Mouse (Mus musculus): ENCODE measurements around the gene Larp6. TPM values are rescaled to one million over a fixed set of nuclear protein-coding genes. Genes with fewer than 3 reads are reported as not detected.

Gene Larp6
- polyA plus RNA-seq, 1 experiment from 2014 or later: 5.9 TPM

- H3K4me1 ChIP-seq (ENCODE audit: control insufficient read depth, insufficient read depth, low read length): no peaks in the 10 kb centered on the region
- no peak for DNase-seq (ENCODE audit: low spot score)
- WGBS: 94% methylated on average over 5 of the region's 5 CpGs
- H3K4me2 ChIP-seq (ENCODE audit: low read length): no peak overlapping the region
- no peak for ATAC-seq
- H3K9me3 ChIP-seq (replicated peaks; ENCODE audit: control insufficient read depth, low read length): no peaks in the 10 kb centered on the region
- no peaks in the 10 kb centered on the region for H3K27me3 ChIP-seq (replicated peaks; ENCODE audit: control insufficient read depth, insufficient read depth, low read length)
- H3K4me3 ChIP-seq (ENCODE audit: low read depth, low read length): no peak overlapping the region
- no peak overlapping the region for H3K9ac ChIP-seq (ENCODE audit: low read length)
- no peaks in the 10 kb centered on the region for H3K36me3 ChIP-seq (ENCODE audit: control insufficient read depth, insufficient read depth, low read length)
- H3K27ac ChIP-seq (ENCODE audit: low read depth, low read length): no peak overlapping the region
Measured at GRCm38 (mm10) chr9:60747672-60748071, 34.9 kb downstream of the Larp6 start.

- WGBS: 78% methylated on average over 2 of the region's 2 CpGs
- no peaks in the 10 kb centered on the region for H3K36me3 ChIP-seq (ENCODE audit: control insufficient read depth, insufficient read depth, low read length)
Measured at GRCm38 (mm10) chr9:60748191-60748590, 35.4 kb downstream of the Larp6 start.

GRCm38 (mm10) chr9:60749105-60749504, 36.3 kb downstream of the Larp6 start:
- WGBS: 94% methylated on average over 2 of the region's 2 CpGs
- H3K4me1 ChIP-seq (ENCODE audit: control insufficient read depth, insufficient read depth, low read length): no peaks in the 10 kb centered on the region
- no peak overlapping the region for H3K4me2 ChIP-seq (ENCODE audit: low read length)
- H3K36me3 ChIP-seq (ENCODE audit: control insufficient read depth, insufficient read depth, low read length): no peaks in the 10 kb centered on the region
- ATAC-seq: no peak
- no peaks in the 10 kb centered on the region for H3K9me3 ChIP-seq (replicated peaks; ENCODE audit: control insufficient read depth, low read length)
- H3K27ac ChIP-seq (ENCODE audit: low read depth, low read length): no peak overlapping the region
- H3K27me3 ChIP-seq (replicated peaks; ENCODE audit: control insufficient read depth, insufficient read depth, low read length): no peaks in the 10 kb centered on the region
- H3K4me3 ChIP-seq (ENCODE audit: low read depth, low read length): no peak overlapping the region
- H3K9ac ChIP-seq (ENCODE audit: low read length): no peak overlapping the region
- DNase-seq (ENCODE audit: low spot score): no peak

More at GRCm38 (mm10) chr9:60748191-60748590, 35.4 kb downstream of the Larp6 start:
- no peak overlapping the region for H3K4me3 ChIP-seq (ENCODE audit: low read depth, low read length)
- H3K9me3 ChIP-seq (replicated peaks; ENCODE audit: control insufficient read depth, low read length): no peaks in the 10 kb centered on the region
- no peak overlapping the region for H3K27ac ChIP-seq (ENCODE audit: low read depth, low read length)
- DNase-seq (ENCODE audit: low spot score) (no peak), ATAC-seq (no peak)
- no peak overlapping the region for H3K4me2 ChIP-seq (ENCODE audit: low read length)
- no peaks in the 10 kb centered on the region for H3K4me1 ChIP-seq (ENCODE audit: control insufficient read depth, insufficient read depth, low read length)
- H3K9ac ChIP-seq (ENCODE audit: low read length): no peak overlapping the region
- no peaks in the 10 kb centered on the region for H3K27me3 ChIP-seq (replicated peaks; ENCODE audit: control insufficient read depth, insufficient read depth, low read length)

GRCm38 (mm10) chr9:60751098-60751497, 38.3 kb downstream of the Larp6 start:
- no peak overlapping the region for H3K27ac ChIP-seq (ENCODE audit: low read depth, low read length)
- WGBS: 88% methylated on average over 5 of the region's 5 CpGs
- H3K36me3 ChIP-seq (ENCODE audit: control insufficient read depth, insufficient read depth, low read length): no peaks in the 10 kb centered on the region
- H3K27me3 ChIP-seq (replicated peaks; ENCODE audit: control insufficient read depth, insufficient read depth, low read length): no peaks in the 10 kb centered on the region
- no peak overlapping the region for H3K9ac ChIP-seq (ENCODE audit: low read length)
- no peaks in the 10 kb centered on the region for H3K9me3 ChIP-seq (replicated peaks; ENCODE audit: control insufficient read depth, low read length)
- no peak for ATAC-seq
- no peak overlapping the region for H3K4me2 ChIP-seq (ENCODE audit: low read length)
- DNase-seq (ENCODE audit: low spot score): no peak
- H3K4me3 ChIP-seq (ENCODE audit: low read depth, low read length): no peak overlapping the region
- no peaks in the 10 kb centered on the region for H3K4me1 ChIP-seq (ENCODE audit: control insufficient read depth, insufficient read depth, low read length)

DNA sequence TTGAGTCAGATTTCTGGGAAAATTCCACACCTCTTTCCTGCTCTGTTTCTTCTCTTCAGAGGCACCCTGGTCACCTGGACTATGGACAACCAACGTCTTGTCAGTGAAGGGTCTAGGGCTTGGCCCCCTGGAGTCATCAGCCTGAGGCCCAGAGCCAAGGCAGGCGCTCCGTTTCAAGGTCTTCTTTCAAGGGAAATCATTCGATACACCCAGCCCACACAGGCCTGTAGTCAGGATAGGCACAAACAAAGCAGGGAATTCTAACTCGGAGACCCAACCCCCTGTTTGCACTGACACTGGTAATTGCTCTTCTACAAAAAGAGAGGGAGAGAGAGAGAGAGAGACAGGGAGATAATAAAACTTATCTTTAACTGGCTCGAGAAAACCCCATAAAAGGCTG, 39.2 kb downstream of the Larp6 start:
- H3K9me3 ChIP-seq (replicated peaks; ENCODE audit: control insufficient read depth, low read length): no peaks in the 10 kb centered on the region
- H3K4me3 ChIP-seq (ENCODE audit: low read depth, low read length): no peak overlapping the region
- 71% methylated on average over 6 of the region's 6 CpGs for WGBS
- no peaks in the 10 kb centered on the region for H3K27me3 ChIP-seq (replicated peaks; ENCODE audit: control insufficient read depth, insufficient read depth, low read length)
- no peaks in the 10 kb centered on the region for H3K4me1 ChIP-seq (ENCODE audit: control insufficient read depth, insufficient read depth, low read length)
- H3K4me2 ChIP-seq (ENCODE audit: low read length): no peak overlapping the region
- no peak overlapping the region for H3K9ac ChIP-seq (ENCODE audit: low read length)
- DNase-seq (ENCODE audit: low spot score) (no peak), ATAC-seq (no peak)
- H3K36me3 ChIP-seq (ENCODE audit: control insufficient read depth, insufficient read depth, low read length): no peaks in the 10 kb centered on the region
- H3K27ac ChIP-seq (ENCODE audit: low read depth, low read length): no peak overlapping the region

DNA sequence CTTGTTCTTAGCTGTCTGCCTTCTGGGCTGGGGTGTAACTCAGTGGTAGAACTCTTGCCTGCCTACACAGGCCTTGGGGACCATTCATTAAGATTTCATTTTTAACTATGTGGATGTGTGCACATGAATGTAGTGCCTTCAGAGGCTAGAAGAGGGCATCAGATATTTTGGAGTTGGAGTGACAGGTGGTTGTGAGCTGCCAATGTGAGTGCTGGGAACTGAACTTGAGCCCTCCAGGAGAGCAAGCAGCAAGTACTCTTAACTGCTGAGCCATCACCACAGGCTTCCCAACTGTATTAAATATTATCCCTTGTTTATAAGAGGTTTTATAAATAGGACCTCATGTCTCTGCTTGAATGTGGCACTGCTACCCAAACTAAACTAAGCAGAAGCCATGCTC, 39.8 kb downstream of the Larp6 start:
- ATAC-seq: no peak
- Histone ChIP-seq H3K27ac (ENCODE audit: low read depth, low read length) (no peak overlapping the region), H3K4me2 (ENCODE audit: low read length) (no peak overlapping the region), H3K4me3 (ENCODE audit: low read depth, low read length) (no peak overlapping the region), H3K4me1 (ENCODE audit: control insufficient read depth, insufficient read depth, low read length) (no peaks in the 10 kb centered on the region), H3K9me3 (replicated peaks; ENCODE audit: control insufficient read depth, low read length) (no peaks in the 10 kb centered on the region), H3K9ac (ENCODE audit: low read length) (no peak overlapping the region), H3K36me3 (ENCODE audit: control insufficient read depth, insufficient read depth, low read length) (no peaks in the 10 kb centered on the region), H3K27me3 (replicated peaks; ENCODE audit: control insufficient read depth, insufficient read depth, low read length) (no peaks in the 10 kb centered on the region)
- no peak for DNase-seq (ENCODE audit: low spot score)

DNA sequence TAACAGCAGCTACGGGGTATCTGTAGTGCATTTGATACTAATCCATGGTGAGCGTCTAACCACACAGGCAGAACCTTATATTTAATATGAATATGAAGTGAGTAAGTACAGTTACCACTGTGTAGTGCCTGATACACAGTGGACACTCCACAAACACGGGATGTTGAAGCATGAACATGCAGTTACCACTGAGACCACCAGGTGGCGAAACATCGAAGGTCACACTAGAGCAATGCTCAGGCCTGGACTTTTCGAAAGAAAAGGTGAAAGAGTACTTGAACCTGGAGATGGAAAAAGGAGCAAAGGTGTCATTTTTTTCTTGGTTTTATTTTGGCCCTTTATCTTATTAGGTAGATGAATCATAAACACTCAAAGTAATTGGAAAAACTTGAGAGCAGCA, 43.5 kb downstream of the Larp6 start:
- Histone ChIP-seq H3K27me3 (replicated peaks; ENCODE audit: control insufficient read depth, insufficient read depth, low read length) (no peaks in the 10 kb centered on the region), H3K9ac (ENCODE audit: low read length) (no peak overlapping the region), H3K4me1 (ENCODE audit: control insufficient read depth, insufficient read depth, low read length) (no peaks in the 10 kb centered on the region), H3K27ac (ENCODE audit: low read depth, low read length) (no peak overlapping the region), H3K9me3 (replicated peaks; ENCODE audit: control insufficient read depth, low read length) (no peaks in the 10 kb centered on the region), H3K4me3 (ENCODE audit: low read depth, low read length) (no peak overlapping the region), H3K36me3 (ENCODE audit: control insufficient read depth, insufficient read depth, low read length) (no peaks in the 10 kb centered on the region), H3K4me2 (ENCODE audit: low read length) (no peak overlapping the region)
- 31% methylated on average over 6 of the region's 6 CpGs for WGBS
- no peak for ATAC-seq
- DNase-seq (ENCODE audit: low spot score): peak; percentile 68

GRCm38 (mm10) chr9:60756866-60757740, 44.3 kb downstream of the Larp6 start:
- 79% methylated on average over 15 of the region's 15 CpGs for WGBS
- Histone ChIP-seq H3K4me2 (ENCODE audit: low read length) (no peak overlapping the region), H3K9ac (ENCODE audit: low read length) (no peak overlapping the region), H3K4me1 (ENCODE audit: control insufficient read depth, insufficient read depth, low read length) (no peaks in the 10 kb centered on the region), H3K27me3 (replicated peaks; ENCODE audit: control insufficient read depth, insufficient read depth, low read length) (no peaks in the 10 kb centered on the region), H3K4me3 (ENCODE audit: low read depth, low read length) (no peak overlapping the region), H3K36me3 (ENCODE audit: control insufficient read depth, insufficient read depth, low read length) (no peaks in the 10 kb centered on the region), H3K9me3 (replicated peaks; ENCODE audit: control insufficient read depth, low read length) (no peaks in the 10 kb centered on the region), H3K27ac (ENCODE audit: low read depth, low read length) (no peak overlapping the region)
- ATAC-seq (no peak), DNase-seq (ENCODE audit: low spot score) (no peak)

DNA sequence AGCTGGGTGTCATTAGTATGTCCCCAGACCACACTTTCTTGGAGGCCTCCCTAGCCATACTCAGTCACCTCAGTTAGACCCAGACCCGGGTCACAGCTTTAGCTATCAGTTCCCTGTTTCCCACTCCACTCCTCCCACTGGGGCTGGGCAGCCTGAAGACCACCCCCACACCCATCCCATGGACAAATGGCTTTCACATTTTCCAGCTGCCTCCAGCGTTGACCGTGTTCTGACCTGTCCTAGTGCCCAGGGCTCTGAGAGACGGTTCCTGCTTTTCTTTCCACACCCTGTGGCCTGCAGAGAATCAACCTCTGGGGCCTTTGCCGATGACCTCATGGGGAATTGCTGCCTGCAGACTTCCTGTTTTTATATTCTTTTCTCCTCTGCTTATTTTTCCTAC, 45.0 kb downstream of the Larp6 start:
- Histone ChIP-seq H3K4me1 (ENCODE audit: control insufficient read depth, insufficient read depth, low read length) (no peaks in the 10 kb centered on the region), H3K4me3 (ENCODE audit: low read depth, low read length) (no peak overlapping the region), H3K9me3 (replicated peaks; ENCODE audit: control insufficient read depth, low read length) (no peaks in the 10 kb centered on the region), H3K27me3 (replicated peaks; ENCODE audit: control insufficient read depth, insufficient read depth, low read length) (no peaks in the 10 kb centered on the region), H3K27ac (ENCODE audit: low read depth, low read length) (no peak overlapping the region), H3K9ac (ENCODE audit: low read length) (no peak overlapping the region), H3K36me3 (ENCODE audit: control insufficient read depth, insufficient read depth, low read length) (no peaks in the 10 kb centered on the region), H3K4me2 (ENCODE audit: low read length) (no peak overlapping the region)
- ATAC-seq: no peak
- WGBS: 76% methylated on average over 5 of the region's 5 CpGs
- no peak for DNase-seq (ENCODE audit: low spot score)

Data from forebrain, embryonic 14.5 days (tissue).